Mouse (Mus musculus): Measurements from ENCODE around the gene Schip1.

DNA sequence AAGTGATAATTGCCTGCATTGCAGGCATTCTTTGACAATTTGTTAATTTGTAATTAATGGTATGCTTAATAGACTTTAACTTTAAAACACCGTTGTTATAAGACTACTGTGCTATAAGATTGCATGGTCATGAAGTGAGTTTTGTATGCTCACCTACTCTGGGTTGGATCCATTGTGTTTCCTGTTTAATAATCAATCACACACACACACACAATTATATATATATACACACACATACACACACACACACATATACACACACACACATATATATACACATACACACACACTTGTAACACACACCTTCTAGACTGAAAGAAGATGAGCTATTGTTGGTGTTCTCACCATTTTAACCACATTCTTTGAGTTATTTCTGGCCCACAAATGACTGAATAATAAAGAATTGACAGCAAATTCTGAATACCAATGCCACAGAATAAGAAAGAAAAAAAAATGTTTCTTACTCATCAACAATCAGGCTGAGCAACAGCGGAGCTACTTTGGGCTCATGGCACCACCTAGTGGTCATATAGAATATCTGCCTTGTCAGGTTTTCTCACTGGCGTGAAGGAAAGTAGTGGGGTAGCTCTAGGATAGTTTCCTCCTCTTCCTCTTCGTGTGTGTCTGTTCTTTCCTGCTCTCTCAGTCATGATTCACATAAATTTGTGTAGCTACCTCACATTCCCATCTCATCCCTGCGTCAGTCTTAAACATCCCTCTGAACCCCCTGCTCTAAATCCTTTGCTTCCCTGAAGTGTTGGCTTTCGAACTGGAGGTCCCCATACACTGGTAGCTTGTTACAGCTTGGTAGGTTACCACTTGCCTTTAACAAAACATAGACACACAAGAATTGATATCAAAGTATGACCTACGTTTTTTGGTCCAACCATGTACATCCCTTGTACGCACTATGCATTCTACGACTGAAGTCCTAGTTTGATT is 18.9 kb upstream of the Schip1 start:
- peak; percentile 26; the same call in 1 of the 2 replicates for TF ChIP-seq CTCF (IDR thresholded peaks at IDR 0.05; ENCODE audit: control insufficient read depth, insufficient read depth, low read length)
- no peak for TF ChIP-seq POLR2A (IDR thresholded peaks at IDR 0.05; ENCODE audit: borderline replicate concordance, control insufficient read depth, low read depth, low read length)

Measured in bone marrow, adult 2 months (tissue).